Mouse (Mus musculus): ENCODE measurements around the gene Neu4. TPM values are rescaled to one million over a fixed set of nuclear protein-coding genes. Genes with fewer than 3 reads are reported as not detected.
"Not testable (repeated sequence)": the region's sequence is repeated elsewhere in the genome, so short reads cannot be mapped to it uniquely, and the experiment has no call there.

Gene Neu4
- 0.09 TPM in 1 of 2 replicates, not detected in the other for polyA plus RNA-seq (2015; fragmentation: Nextera tagmentation; extraction: Ambion mirVana)

DNA sequence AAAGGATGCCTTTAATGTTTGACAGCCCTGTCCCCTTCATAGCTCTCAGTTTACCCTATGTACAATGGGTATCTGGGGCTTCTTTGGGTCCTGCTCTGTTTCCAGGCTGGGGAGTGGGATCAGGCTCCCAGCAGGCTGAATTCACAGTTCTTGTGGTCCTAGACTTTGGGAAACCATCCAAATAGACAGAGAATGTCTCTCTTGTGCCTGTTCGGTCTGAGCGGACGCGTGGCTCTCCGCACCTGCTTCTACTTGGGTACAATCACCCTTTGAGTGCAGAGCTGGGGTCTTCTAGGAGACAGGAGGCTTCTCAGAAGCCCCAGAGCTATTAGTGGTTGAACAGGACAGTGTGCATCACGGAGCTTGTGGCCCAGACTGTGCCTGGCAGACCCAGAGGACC lies at the start of gene Neu4:
TSS of gene Neu4 (plus strand) at position 301 of the 400 bp plus-strand sequence.
- Histone ChIP-seq H3K4me3 (no peak within 1 kb of the TSS), H3K4me1 (no peaks in the 10 kb centered on the region), H3K9me3 (0 out of 2 replicates have a peak, but pooled peaks cover 3% of the 10 kb centered on the region), H3K9ac (no peak within 1 kb of the TSS), H3K27me3 (replicated peaks) (no peaks in the 10 kb centered on the region), H3K36me3 (no peaks in the 10 kb centered on the region), H3K4me2 (no peak within 1 kb of the TSS), H3K27ac (replicated peaks) (no peak within 1 kb of the TSS)
- no peak for ATAC-seq (ENCODE audit: extremely low read depth, insufficient number of reproducible peaks, low FRiP score, low TSS enrichment)
- whole genome bisulfite sequencing, result 83% methylated on average over 6 of the region's 6 CpGs

DNA sequence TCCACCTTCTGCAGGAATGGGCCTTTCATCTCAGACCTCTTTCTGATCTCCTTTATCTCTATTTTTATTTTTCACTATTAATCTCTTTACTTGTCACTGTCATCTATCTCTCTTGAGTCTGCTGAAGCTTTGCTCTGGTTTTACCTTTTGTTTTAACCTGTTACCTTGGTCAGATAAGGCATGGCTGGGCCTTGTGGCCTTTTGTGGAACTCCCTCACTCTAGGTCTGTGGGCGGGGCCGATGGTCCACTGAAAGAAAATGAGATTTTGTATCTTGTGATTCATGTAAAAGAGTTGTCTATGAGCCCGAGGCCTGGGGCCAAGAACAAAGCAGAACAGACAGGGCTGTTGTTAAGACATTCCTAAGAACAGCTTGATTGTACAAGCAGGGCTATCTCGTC lies 49.5 kb upstream of the Neu4 start:
- no CpG with 5 or more reads among the region's 4 CpGs for WGBS
- not testable (repeated sequence) for H3K9me3 ChIP-seq; H3K4me3 ChIP-seq; H3K4me1 ChIP-seq; H3K4me2 ChIP-seq; H3K27me3 ChIP-seq (replicated peaks); H3K27ac ChIP-seq (replicated peaks); ATAC-seq (ENCODE audit: extremely low read depth, insufficient number of reproducible peaks, low FRiP score, low TSS enrichment); H3K36me3 ChIP-seq; H3K9ac ChIP-seq

DNA sequence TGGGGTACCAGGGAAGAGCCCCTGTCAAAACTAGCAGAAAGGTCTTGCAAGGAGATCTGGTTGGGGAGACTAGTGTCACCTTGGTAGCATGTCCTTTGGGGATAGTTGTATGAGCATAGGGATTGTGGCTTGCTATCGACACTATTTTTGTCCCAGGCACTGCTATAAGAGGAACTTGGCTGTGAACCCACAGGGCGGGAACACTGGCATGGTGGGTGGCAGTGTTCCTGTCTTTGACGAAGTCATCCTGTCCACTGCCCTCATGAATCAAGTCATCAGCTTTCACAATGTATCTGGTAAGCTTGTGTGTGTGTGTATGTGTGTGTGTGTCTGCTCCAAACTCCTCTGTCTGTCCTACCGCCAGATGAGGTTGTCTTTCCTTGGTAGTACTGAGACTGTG lies 44.5 kb upstream of the Neu4 start:
- ATAC-seq (ENCODE audit: extremely low read depth, insufficient number of reproducible peaks, low FRiP score, low TSS enrichment); H3K9ac ChIP-seq: not testable (repeated sequence)

DNA sequence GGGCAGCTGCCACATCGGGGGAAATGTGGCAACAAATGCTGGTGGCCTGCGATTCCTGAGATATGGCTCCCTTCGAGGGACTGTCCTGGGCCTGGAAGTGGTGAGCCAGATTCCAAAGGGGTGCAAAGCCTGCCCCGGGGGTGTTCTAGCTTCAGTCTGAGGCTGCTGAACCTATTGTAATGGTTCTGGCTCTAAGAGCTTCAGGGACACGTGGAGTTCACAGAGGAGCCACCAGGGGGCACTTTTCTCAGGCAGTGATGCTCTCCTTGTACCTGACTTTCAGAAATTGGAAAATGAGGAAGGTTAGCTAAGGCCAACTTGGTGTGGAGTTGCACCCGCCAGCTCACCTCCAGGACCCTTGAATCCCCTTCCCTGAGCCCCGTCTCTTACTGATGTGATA lies 42.0 kb upstream of the Neu4 start:
- no CpG with 5 or more reads among the region's 7 CpGs for WGBS
- not testable (repeated sequence) for H3K9ac ChIP-seq; H3K27me3 ChIP-seq (replicated peaks); H3K4me3 ChIP-seq; H3K4me1 ChIP-seq; H3K27ac ChIP-seq (replicated peaks); H3K4me2 ChIP-seq; H3K9me3 ChIP-seq; ATAC-seq (ENCODE audit: extremely low read depth, insufficient number of reproducible peaks, low FRiP score, low TSS enrichment); H3K36me3 ChIP-seq

More for the DNA sequence above, 44.5 kb upstream of the Neu4 start:
- not testable (repeated sequence) for H3K27ac ChIP-seq (replicated peaks); H3K36me3 ChIP-seq; H3K9me3 ChIP-seq; H3K4me1 ChIP-seq; H3K4me3 ChIP-seq; H3K27me3 ChIP-seq (replicated peaks); H3K4me2 ChIP-seq
- 62% methylated on average over 2 of the region's 4 CpGs for WGBS

DNA sequence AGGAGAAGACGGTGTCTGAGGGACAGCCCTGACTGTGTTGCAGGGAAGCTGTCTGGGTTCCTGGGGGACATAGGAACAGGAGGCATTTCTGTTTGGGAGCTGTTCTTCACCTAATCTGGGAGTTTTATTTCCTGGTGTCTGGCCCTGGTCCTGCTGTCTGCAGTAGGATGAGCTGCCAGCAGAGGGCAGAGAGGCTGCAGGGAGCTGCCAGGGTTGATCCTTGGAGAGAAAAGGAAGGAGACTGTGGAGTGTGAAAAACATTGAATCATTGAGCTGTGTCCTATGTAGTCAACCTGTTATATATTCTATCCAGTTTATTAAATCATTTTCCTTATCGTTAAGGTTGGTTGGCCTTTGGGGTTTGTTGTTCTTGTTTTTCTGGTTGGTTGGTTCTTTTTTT lies 39.3 kb upstream of the Neu4 start:
- not testable (repeated sequence) for H3K4me1 ChIP-seq; H3K9me3 ChIP-seq; H3K9ac ChIP-seq; H3K27ac ChIP-seq (replicated peaks); H3K4me2 ChIP-seq; H3K36me3 ChIP-seq; H3K4me3 ChIP-seq; H3K27me3 ChIP-seq (replicated peaks); ATAC-seq (ENCODE audit: extremely low read depth, insufficient number of reproducible peaks, low FRiP score, low TSS enrichment)
- WGBS, result 60% methylated on average over 1 of the region's 2 CpGs

DNA sequence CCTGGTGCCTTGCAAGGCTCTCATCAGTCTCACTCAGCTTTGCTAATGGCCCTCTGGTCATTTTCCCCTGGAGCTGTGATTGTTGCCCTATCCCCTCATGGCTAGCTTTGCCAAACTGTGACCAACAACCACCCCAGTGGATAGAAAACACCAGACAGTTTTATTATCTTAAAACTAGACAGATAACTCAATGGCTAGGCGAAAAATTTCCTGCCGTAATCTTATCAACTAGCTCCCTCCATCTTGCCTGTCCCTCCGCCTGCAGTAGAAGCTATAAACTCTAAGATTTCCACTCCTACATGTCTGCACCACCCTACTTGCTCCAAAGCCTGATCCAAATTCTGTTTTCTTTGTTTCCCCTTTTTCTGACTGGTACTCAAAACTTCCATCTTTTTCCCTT lies 34.1 kb upstream of the Neu4 start:
- Histone ChIP-seq H3K36me3 (no peaks in the 10 kb centered on the region), H3K27ac (replicated peaks) (no peak overlapping the region), H3K27me3 (replicated peaks) (no peaks in the 10 kb centered on the region), H3K4me2 (no peak overlapping the region), H3K4me1 (no peaks in the 10 kb centered on the region), H3K4me3 (no peak overlapping the region), H3K9ac (no peak overlapping the region), H3K9me3 (no peaks in the 10 kb centered on the region)
- 32% methylated on average over 3 of the region's 3 CpGs for WGBS
- no peak for ATAC-seq (ENCODE audit: extremely low read depth, insufficient number of reproducible peaks, low FRiP score, low TSS enrichment)

DNA sequence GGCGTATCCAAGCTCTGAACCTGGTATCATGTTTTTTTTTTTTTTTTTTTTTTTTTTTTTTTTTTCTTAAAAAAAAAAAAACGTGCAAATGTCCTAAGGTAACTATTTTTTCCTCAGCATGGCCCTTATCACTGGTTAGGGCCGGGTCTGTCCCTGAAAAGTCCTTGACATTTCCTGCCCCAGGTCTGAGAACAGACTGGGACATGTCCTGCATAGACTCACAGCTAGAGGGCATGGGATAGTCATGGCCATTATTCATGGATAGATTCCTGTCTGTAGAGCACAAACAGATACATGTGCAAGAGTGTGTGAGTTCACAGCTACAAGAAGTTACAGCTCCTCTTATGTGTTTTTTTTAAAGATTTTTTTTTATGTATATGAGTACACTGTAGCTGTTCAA lies 31.5 kb upstream of the Neu4 start:
- H3K4me3 ChIP-seq, result no peak overlapping the region
- no peak for ATAC-seq (ENCODE audit: extremely low read depth, insufficient number of reproducible peaks, low FRiP score, low TSS enrichment)
- no peaks in the 10 kb centered on the region for H3K4me1 ChIP-seq
- WGBS, result 31% methylated on average over 3 of the region's 3 CpGs
- H3K36me3 ChIP-seq, result no peaks in the 10 kb centered on the region
- H3K9ac ChIP-seq, result no peak overlapping the region
- H3K4me2 ChIP-seq, result no peak overlapping the region
- no peaks in the 10 kb centered on the region for H3K9me3 ChIP-seq
- H3K27ac ChIP-seq (replicated peaks), result no peak overlapping the region
- no peaks in the 10 kb centered on the region for H3K27me3 ChIP-seq (replicated peaks)

DNA sequence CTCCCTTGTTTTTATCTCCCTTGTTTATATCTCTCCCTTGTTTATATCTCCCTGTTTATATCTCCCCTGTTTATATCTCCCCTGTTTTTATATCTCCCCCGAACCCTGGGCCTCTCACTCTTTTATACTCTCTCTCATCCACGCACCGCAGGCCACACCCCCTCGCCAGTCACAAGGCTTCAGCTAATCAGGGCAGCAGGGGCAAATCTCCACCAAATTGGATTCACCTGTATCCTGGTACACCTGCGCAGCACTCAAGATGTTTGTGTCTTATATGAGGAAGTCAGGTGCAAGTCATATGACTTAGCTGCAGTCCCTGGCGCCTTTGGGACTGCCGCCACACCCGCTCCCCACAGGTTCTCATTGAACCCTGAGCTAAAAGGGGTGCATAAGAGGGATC lies 30.0 kb upstream of the Neu4 start, which contains the start of gene Gal3st2c:
TSS of gene Gal3st2c (plus strand) at position 301 of the 400 bp plus-strand sequence.
- H3K27me3 ChIP-seq (replicated peaks); H3K27ac ChIP-seq (replicated peaks); H3K4me3 ChIP-seq; ATAC-seq (ENCODE audit: extremely low read depth, insufficient number of reproducible peaks, low FRiP score, low TSS enrichment); H3K9me3 ChIP-seq; H3K4me2 ChIP-seq; H3K9ac ChIP-seq; H3K4me1 ChIP-seq; H3K36me3 ChIP-seq: not testable (repeated sequence)
- 83% methylated on average over 7 of the region's 8 CpGs for WGBS

DNA sequence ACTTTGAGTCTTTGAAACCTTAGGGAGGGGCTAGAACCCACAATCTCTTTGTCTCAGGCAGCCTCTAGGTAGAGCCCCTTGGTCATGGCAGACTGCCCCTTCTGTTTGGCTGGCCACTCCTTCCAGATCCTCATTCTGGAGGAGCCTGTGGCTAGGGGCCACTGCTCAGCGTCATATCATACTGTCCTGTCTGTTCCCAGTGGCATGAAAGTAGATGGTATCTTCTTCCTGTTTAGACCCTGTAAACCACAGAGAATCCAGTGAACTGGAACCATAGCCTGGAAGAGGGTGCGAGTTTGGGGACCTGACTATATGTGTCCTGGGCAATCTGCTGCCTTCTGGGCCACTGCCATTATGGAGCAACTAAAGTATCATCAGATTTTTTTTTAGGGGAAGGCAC lies 29.2 kb upstream of the Neu4 start:
- not testable (repeated sequence) for H3K27ac ChIP-seq (replicated peaks); H3K4me2 ChIP-seq; ATAC-seq (ENCODE audit: extremely low read depth, insufficient number of reproducible peaks, low FRiP score, low TSS enrichment); H3K4me1 ChIP-seq; H3K36me3 ChIP-seq; H3K9me3 ChIP-seq; H3K9ac ChIP-seq; H3K27me3 ChIP-seq (replicated peaks); H3K4me3 ChIP-seq
- WGBS, result 70% methylated on average over 2 of the region's 2 CpGs

DNA sequence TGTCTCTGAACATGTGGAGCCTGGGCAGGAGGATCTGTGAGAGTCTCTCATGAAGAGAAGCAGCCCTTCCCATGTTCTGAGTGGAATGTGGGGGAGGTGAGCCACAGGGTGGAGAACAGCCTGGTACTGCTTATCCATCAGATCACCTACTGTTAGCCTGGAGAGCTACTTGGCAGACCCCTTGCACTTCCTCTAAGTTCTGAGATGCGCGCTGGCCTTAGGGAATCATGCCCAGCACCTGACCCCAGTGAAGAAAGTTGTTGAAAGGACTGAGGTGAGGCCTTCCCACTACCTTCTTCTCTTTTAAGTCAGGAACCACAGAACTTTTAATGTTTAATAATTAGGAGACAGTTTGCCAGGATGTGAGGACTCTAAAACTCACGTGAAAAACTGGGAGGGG lies 28.8 kb upstream of the Neu4 start:
- 58% methylated on average over 3 of the region's 3 CpGs for WGBS
- H3K9me3 ChIP-seq; ATAC-seq (ENCODE audit: extremely low read depth, insufficient number of reproducible peaks, low FRiP score, low TSS enrichment): not testable (repeated sequence)

DNA sequence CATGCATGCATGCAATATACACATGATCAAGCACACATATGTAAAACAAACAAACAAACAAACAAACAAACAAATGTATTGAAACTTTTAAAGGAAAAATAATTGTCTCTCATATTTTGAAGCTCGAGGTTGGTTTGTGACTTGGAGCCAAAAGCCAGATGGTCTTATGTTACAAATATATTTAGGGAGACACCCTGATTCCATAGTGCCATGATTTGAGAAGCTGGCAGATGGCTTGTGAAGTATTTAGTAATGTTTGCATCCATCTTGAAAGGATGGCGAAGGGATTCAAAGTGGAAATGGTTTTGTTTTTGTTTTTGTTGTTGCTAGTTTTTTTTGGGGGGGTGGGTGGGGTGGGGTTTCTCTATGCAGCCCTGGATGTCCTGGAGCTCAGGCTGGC lies 19.2 kb upstream of the Neu4 start:
- Histone ChIP-seq H3K4me1 (no peaks in the 10 kb centered on the region), H3K27me3 (replicated peaks) (no peaks in the 10 kb centered on the region), H3K36me3 (no peaks in the 10 kb centered on the region), H3K9me3 (no peaks in the 10 kb centered on the region), H3K27ac (replicated peaks) (no peak overlapping the region), H3K4me2 (no peak overlapping the region), H3K4me3 (no peak overlapping the region), H3K9ac (no peak overlapping the region)
- 73% methylated on average over 2 of the region's 2 CpGs for WGBS
- ATAC-seq (ENCODE audit: extremely low read depth, insufficient number of reproducible peaks, low FRiP score, low TSS enrichment), result no peak

More for the DNA sequence above, 28.8 kb upstream of the Neu4 start:
- not testable (repeated sequence) for H3K27me3 ChIP-seq (replicated peaks); H3K4me3 ChIP-seq; H3K9ac ChIP-seq; H3K4me1 ChIP-seq; H3K36me3 ChIP-seq; H3K4me2 ChIP-seq; H3K27ac ChIP-seq (replicated peaks)

DNA sequence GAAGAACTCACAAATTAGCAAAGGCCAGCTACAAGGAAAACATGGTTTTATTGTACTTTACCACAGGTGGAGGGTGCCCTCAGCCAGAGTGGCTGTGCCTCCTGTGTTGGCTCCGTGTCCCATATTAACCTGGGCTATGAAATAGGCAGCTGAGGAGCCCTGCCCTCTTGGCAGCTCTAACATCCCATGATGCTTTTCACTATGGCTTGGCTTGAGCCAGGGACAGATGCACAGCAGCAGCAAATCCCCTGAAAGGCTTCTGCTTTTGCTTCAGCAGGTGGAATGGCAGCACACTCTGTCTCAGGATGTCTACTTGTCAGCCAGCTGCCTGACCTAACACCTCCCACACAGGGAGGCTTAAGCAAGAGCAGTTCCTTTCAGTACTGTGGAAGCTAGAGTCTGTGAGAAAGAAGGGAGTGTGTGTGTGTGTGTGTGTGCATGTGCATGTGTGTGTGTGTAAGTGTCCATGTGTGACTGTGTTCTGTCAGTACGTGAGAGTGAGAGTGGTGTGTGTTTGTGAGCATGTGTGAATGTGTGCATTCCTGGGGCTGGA lies 14.2 kb upstream of the Neu4 start:
- H3K4me1 ChIP-seq; ATAC-seq (ENCODE audit: extremely low read depth, insufficient number of reproducible peaks, low FRiP score, low TSS enrichment): not testable (repeated sequence)
- 59% methylated on average over 2 of the region's 2 CpGs for WGBS

More for the DNA sequence above, 14.2 kb upstream of the Neu4 start:
- not testable (repeated sequence) for H3K4me3 ChIP-seq; H3K27ac ChIP-seq (replicated peaks); H3K9ac ChIP-seq; H3K4me2 ChIP-seq; H3K36me3 ChIP-seq; H3K27me3 ChIP-seq (replicated peaks); H3K9me3 ChIP-seq
